ENCODE assay signal across 20 mouse cellular contexts in the genomic region with DNA sequence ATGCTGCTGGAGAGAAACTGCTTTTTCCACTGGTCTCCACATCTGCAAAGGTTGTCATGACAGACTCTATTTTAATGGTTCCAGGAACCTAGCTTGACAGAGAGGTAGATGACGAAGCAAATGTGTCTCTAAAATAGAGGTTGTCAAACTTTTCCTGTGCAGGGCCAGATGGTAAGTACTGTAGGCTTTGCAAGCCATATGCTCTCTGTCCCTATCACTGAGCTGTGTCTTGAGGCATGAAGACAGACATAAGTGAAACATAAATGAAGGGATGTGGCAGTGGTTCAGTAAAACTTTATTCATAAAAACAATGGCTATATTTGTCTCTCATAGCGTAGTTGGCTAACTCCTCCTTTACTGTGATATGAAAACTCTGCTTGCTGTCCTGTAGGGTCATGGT.
"Had no signal": no experiment of that assay in that cellular context is flagged by ENCODE, and none has a peak within 500 bp of the region (broad histone marks: within the 10 kb centered on the region; RNA-seq: fewer than 3 reads in every experiment).

No protein-coding gene starts in this region.

- H3K4me1 ChIP-seq: megakaryocyte, embryonic 14.5 days; midbrain, embryonic 13.5 days; neural tube, embryonic 13.5 days; neural tube, embryonic 15.5 days had no signal

- H3K36me3 ChIP-seq: midbrain, embryonic 13.5 days; neural tube, embryonic 13.5 days; neural tube, embryonic 15.5 days had no signal

- DNase-seq: lung, adult 18-20 months; lung, postnatal 14 days; lung, postnatal 36 days; retina, postnatal 1 day; right cerebral cortex, adult 18-20 months; right cerebral cortex, postnatal 25 days; right cerebral cortex, postnatal 4 days; spleen, adult 18-20 months; thymus, adult 2 months; thymus, postnatal 25 days; thymus, postnatal 4 days had no signal

- H3K9ac ChIP-seq: lung, embryonic 14.5 days; midbrain, embryonic 13.5 days; neural tube, embryonic 13.5 days; neural tube, embryonic 15.5 days had no signal

- H3K9me3 ChIP-seq: midbrain, embryonic 13.5 days; neural tube, embryonic 13.5 days; neural tube, embryonic 15.5 days had no signal

- ATAC-seq: midbrain, embryonic 13.5 days; midbrain, embryonic 16.5 days had no signal

- H3K4me2 ChIP-seq: lung, embryonic 14.5 days; midbrain, embryonic 11.5 days; midbrain, embryonic 13.5 days; neural tube, embryonic 13.5 days; neural tube, embryonic 15.5 days had no signal

- H3K27me3 ChIP-seq: megakaryocyte, embryonic 14.5 days; midbrain, embryonic 13.5 days; neural tube, embryonic 13.5 days; neural tube, embryonic 15.5 days had no signal

- H3K27ac ChIP-seq: macrophage; midbrain, embryonic 13.5 days; neural tube, embryonic 13.5 days; neural tube, embryonic 15.5 days had no signal

- H3K4me3 ChIP-seq: megakaryocyte, embryonic 14.5 days; midbrain, embryonic 13.5 days; myocyte; neural tube, embryonic 13.5 days; neural tube, embryonic 15.5 days had no signal
